Mouse (Mus musculus) ovary, postnatal 14 days (tissue): Measurements from ENCODE around the gene Platr25.
"Not testable (repeated sequence)": the region's sequence is repeated elsewhere in the genome, so short reads cannot be mapped to it uniquely, and the experiment has no call there.

Experiments
- DNase-seq: peaks from one replicate; pipeline ENCODE4 v3.0.0; 2022; ENCODE audit warnings: low spot score

The Platr25 gene

DNA sequence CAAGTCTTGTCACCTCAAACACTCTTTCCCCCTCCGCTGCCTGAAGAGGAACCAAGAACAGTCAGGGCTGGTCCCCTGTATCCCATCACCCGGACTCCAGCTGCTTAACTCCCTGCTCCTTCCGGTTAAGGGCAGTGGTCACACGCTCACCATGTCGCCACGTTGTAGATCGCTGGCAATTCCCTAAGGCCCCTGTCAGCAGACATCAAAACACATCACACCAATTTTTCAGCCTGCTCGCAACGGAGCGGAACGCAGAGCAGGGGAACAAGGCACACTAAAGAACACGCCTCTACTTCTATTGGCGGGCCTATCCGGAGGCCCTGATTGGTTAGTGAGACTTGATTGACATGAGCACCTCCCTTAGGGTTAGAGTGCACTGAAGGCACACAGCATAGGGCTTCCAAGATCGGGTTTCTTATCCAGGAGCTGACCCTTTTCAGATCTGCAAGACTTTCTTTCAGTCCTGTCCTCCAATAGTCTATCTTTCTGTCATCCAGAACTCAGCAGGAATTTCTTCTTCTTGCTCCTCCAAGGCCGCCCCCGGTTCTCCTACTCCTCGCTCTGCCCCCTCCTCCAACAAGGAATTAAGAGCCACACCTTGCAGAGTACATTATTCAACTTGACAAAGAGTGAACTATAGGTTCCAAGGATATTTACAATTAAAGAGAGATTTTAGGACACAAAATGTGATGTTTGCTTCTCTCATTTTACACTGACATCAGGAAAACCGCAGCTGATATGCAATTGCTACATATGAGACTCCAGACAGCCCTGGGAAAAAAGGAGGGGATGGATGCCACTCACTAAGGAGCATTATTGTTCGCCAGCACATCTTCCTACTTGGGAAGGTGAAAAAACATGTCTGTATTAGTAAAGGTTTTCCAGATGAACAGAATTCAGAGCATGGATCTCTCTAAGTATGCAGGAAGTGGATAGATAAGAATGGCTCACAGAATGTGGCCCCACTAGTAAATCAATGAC lies at the start of gene Platr25:
TSS of gene Platr25 (minus strand) at position 278 of the 984 bp plus-strand sequence.
- peak; percentile 49 for DNase-seq

- DNase-seq: not testable (repeated sequence)
Measured at GRCm38 (mm10) chr13:62807981-62808380, 47.5 kb upstream of the Platr25 start.

DNA sequence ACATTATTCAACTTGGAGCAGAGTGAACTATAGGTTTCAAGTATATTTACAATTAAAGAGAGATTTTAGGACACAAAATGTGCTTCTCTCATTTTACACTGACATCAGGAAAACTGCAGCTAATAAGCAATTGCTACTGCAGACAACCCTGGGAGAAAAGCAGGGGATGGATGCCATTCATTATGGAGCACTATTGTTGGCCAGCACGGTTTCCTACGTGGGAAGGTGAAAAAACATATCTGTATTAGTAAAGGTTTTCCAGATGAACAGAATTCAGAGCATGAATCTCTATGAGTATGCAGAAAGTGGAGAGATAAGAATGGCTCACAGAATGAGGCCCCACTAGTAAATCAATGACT lies 25.6 kb upstream of the Platr25 start:
- DNase-seq: not testable (repeated sequence)

- DNase-seq: peak; percentile 24
Measured at GRCm38 (mm10) chr13:62785199-62786134, 25.0 kb upstream of the Platr25 start, which contains the start of gene Gm5141. Gm5141 (minus strand) TSS chr13:62785808.

DNA sequence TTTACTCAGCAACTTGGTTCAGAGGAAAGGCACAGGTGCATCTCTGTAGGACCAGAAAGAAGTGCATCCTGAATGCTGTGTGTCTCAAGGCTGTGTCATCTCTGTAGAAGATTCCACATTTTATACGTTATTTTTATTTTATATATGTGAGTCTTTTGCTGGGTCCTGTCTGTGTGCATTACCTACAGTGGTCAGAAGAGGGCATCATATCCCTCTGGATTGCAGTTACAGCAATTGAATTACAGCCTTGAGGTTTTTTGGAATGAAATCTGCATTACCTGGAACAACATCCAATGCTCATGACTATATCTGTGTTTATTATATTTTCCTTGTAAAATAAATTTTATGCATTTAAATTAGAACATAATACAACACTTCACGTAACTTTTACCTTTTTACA lies 3.3 kb upstream of the Platr25 start:
- peak; percentile 37 for DNase-seq

GRCm38 (mm10) chr13:62733322-62733721 lies 27.2 kb downstream of the Platr25 start:
- no peak for DNase-seq

- not testable (repeated sequence) for DNase-seq
Measured at GRCm38 (mm10) chr13:62712611-62713010, 47.9 kb downstream of the Platr25 start.

GRCm38 (mm10) chr13:62685287-62685648 lies 75.2 kb downstream of the Platr25 start:
- DNase-seq: not testable (repeated sequence)

DNA sequence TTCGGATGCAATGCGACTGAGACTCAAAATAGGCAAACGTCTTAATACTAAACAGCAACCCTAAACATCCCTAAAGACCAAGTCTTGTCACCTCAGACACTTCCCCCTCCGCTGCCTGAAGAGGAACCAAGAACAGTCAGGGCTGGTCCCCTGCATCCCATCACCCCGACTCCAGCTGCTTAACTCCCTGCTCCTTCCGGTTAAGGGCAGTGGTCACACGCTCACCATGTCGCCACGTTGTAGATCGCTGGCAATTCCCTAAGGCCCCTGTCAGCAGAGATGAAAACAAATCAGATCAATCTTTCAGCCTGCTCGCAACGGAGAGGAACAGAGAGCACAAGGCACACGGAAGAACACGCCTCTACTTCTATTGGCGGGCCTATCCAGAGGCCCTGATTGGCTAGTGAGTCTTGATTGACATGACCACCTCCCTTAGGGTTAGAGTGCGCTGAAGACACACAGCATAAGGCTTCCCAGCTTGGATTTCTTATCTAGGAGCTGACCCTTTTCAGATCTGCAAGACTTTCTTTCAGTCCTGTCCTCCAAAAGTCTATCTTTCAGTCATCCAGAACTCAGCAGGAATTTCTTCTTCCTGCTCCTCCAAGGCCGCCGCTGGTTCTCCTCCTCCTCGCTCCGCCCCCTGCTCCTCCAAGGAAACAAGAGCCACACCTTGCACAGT lies 75.8 kb downstream of the Platr25 start:
- DNase-seq: peak; percentile 9

DNA sequence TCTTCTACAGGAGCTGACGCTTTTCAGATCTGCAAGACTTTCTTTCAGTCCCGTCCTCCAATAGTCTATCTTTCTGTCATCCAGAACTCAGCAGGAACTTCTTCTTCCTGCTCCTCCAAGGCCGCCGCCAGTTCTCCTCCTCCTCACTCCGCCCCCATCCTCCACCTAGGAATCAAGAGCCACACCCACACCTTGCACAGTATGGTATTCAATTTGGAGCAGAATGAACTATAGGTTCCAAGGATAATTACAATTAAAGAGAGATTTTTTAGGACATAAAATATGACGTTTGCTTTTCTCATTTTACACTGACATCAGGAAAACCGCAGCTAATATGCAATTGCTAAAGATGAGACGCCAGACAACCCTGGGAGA lies 107.2 kb downstream of the Platr25 start:
- DNase-seq: no peak

GRCm38 (mm10) chr13:62652681-62653368 lies 107.7 kb downstream of the Platr25 start:
- DNase-seq: peak; percentile 47

- peak; percentile 11 for DNase-seq
Measured at GRCm38 (mm10) chr13:62627071-62627470, 133.4 kb downstream of the Platr25 start.

DNA sequence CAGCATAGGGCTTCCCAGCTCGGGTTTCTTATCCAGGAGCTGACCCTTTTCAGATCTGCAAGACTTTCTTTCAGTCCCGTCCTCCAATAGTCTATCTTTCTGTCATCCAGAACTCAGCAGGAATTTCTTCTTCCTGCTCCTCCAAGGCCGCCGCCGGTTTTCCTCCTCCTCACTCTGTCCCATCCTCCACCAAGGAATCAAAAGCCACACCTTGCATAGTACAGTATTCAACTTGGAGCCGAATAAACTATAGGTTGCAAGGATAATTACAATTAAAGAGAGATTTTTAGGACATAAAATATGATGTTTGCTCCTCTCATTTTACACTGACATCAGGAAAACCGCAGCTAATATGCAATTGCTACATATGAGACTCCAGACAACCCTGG lies 136.2 kb downstream of the Platr25 start:
- not testable (repeated sequence) for DNase-seq

DNA sequence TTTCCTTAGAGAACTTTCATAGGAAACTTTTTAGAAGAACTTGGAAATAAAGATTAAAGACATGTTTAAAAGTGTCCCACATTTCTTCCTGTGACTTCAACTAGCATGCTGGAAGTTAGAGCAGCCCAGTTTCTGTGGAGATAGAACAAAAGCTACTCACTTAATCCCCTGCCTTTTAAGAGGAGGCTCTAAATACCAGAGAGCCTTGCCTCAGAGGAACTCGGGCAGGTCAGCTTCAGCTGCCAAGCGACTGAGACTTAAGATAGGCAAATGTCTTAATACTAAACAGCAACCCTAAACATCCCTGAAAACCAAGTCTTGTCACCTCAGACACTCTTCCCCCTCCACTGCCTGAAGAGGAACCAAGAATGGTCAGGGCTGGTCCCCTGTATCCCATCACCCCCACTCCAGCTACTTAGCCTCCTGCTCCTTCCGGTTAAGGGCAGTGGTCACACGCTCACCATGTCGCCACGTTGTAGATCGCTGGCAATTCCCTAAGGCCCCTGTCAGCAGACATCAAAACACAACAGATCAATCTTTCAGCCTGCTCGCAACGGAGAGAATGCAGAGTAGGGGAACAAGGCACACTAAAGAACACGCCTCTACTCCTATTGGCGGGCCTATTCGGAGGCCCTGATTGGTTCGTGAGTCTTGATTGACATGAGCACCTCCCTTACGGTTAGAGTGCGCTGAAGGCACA lies 136.8 kb downstream of the Platr25 start, which contains the start of gene 6720489N17Rik:
TSS of gene 6720489N17Rik (minus strand) at position 606 of the 700 bp plus-strand sequence.
- peak; percentile 48 for DNase-seq
